Mouse (Mus musculus): ENCODE data around the gene Zdhhc18.

DNA sequence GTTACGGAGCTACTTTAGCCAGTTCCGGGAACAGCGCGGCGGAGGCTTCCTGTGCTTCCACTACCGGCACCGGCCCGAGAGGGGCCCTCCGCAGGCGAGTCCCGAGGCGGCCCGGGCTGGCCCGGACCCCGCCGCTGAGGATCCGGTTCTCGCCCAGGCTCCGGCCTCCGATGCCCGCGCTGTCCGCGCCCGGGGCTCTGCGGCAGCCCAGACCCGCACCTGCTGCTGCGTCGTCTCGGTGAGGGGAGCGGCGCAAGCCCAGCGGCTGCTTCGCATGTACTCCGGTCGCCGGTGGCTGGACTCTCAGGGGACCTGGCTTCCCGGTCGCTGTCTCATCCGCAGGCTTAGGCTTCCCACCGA is 75.1 kb downstream of the Zdhhc18 start:
- TF ChIP-seq CTCF (IDR thresholded peaks at IDR 0.05; ENCODE audit: control insufficient read depth, insufficient read depth, insufficient replicate concordance, low read depth, low read length), result no peak
- TF ChIP-seq POLR2A (IDR thresholded peaks at IDR 0.05; ENCODE audit: control insufficient read depth, low read depth, low read length), result no peak

All from testis, adult 2 months (tissue).